Mouse (Mus musculus): Measurements from ENCODE around the gene Ptprd.

DNA sequence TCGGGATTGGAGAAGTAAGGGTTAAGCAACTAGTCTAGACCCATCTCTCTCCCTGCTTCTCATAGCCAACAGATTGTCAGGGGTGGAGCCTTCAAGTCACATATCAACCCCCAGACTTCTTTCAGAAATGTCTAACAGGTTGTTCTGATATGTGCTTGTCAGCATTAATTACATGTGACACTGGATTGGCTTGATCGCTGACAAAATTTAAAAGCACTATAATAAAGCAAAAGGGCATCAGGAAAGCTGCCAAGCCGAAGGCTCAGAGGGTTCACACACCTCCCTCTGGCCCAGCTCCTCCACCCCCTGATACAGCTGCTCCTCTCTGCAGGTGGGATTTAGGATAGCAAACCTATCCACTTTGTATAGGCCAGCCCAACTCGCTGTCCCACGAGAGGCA, 1775.8 kb downstream of the Ptprd start:
- TF ChIP-seq CTCF (IDR thresholded peaks at IDR 0.05) (no peak), EP300 (IDR thresholded peaks at IDR 0.05) (no peak)

All from lung, postnatal 0 days (tissue).